Comparison of ENCODE assay signal across 8 mouse cellular contexts in genomic region chr2:166142561-166143112, GRCm38 (mm10). TPM values are rescaled to one million over a fixed set of nuclear protein-coding genes. Genes with fewer than 3 reads are reported as not detected.
DNase-seq lines count a peak whose midpoint lies in the region; ATAC-seq and TF ChIP-seq lines count a peak whose summit lies in the region.

No protein-coding gene starts in this region.

- peaks cover 54% of the 10 kb centered on the region for H3K36me3 ChIP-seq in forebrain, embryonic 10.5 days (replicated peaks)
- H3K36me3 ChIP-seq in forebrain, embryonic 11.5 days (ENCODE audit: control insufficient read depth, insufficient read depth, low read length): peaks cover 2% of the 10 kb centered on the region; the same call in 1 of the 2 replicates
- peaks cover 10% of the 10 kb centered on the region; the same call in 1 of the 2 replicates for H3K36me3 ChIP-seq in ES-E14 (ENCODE audit: control insufficient read depth, insufficient read depth, low read length, poor library complexity, severe bottlenecking)
- no peaks in the 10 kb centered on the region for H3K36me3 ChIP-seq in heart, adult 2 months (ENCODE audit: control insufficient read depth, insufficient read depth, low read length)
- peaks cover 8% of the 10 kb centered on the region; the same call in 1 of the 2 replicates for H3K36me3 ChIP-seq in kidney, embryonic 14.5 days (ENCODE audit: control insufficient read depth, insufficient read depth, low read length)
- H3K36me3 ChIP-seq in midbrain, embryonic 12.5 days: no peaks in the 10 kb centered on the region

- no peak for TF ChIP-seq CTCF in heart, adult 2 months (IDR thresholded peaks at IDR 0.05)

- ATAC-seq in forebrain, embryonic 11.5 days (replicated peaks; ENCODE audit: low FRiP score): no peak
- peak; percentile 29 for ATAC-seq in kidney, embryonic 14.5 days (ENCODE audit: low FRiP score, low TSS enrichment)
- no peak for ATAC-seq in midbrain, embryonic 12.5 days (ENCODE audit: low FRiP score, low read depth)
- no peak for ATAC-seq in monocyte, adult 5-6 weeks (replicated peaks; ENCODE audit: insufficient number of reproducible peaks, low FRiP score, low TSS enrichment, poor library complexity, severe bottlenecking)

- WGBS in forebrain, embryonic 10.5 days: 74% methylated on average over 19 of the region's 19 CpGs
- 70% methylated on average over 19 of the region's 19 CpGs for WGBS in forebrain, embryonic 11.5 days
- 16% methylated on average over 19 of the region's 19 CpGs for WGBS in heart, adult 2 months
- WGBS in kidney, embryonic 14.5 days: 17% methylated on average over 19 of the region's 19 CpGs
- 78% methylated on average over 19 of the region's 19 CpGs for WGBS in midbrain, embryonic 12.5 days

- intact Hi-C loops in heart, adult 2 months (cut with DNase I): no loop called here

- peaks cover 76% of the 10 kb centered on the region for H3K4me1 ChIP-seq in forebrain, embryonic 10.5 days
- peaks cover 4% of the 10 kb centered on the region; the same call in 1 of the 2 replicates for H3K4me1 ChIP-seq in forebrain, embryonic 11.5 days (replicated peaks; ENCODE audit: control insufficient read depth, insufficient read depth, low read length)
- peaks cover 24 to 73% of the 10 kb centered on the region in 2 experiments for H3K4me1 ChIP-seq in ES-E14 (ENCODE audit: control insufficient read depth in 2 of 2, insufficient read depth in 2 of 2, low read length in 2 of 2, poor library complexity in 1 of 2)
- peaks cover 18% of the 10 kb centered on the region for H3K4me1 ChIP-seq in heart, adult 2 months (ENCODE audit: control insufficient read depth, insufficient read depth, low read length)
- H3K4me1 ChIP-seq in kidney, embryonic 14.5 days (ENCODE audit: control insufficient read depth, insufficient read depth, low read length): peaks cover 44% of the 10 kb centered on the region
- H3K4me1 ChIP-seq in midbrain, embryonic 12.5 days: peaks cover 26% of the 10 kb centered on the region

- H3K9ac ChIP-seq in forebrain, embryonic 11.5 days (ENCODE audit: low read length): no peak overlapping the region
- peak overlapping the region; percentile 73 for H3K9ac ChIP-seq in ES-E14 (ENCODE audit: insufficient read depth, low read depth, low read length, poor library complexity, severe bottlenecking)
- H3K9ac ChIP-seq in heart, adult 2 months (ENCODE audit: low read depth, low read length): peak overlapping the region; percentile 11; the same call in 1 of the 2 replicates
- H3K9ac ChIP-seq in kidney, embryonic 14.5 days (ENCODE audit: low read depth, low read length): peak overlapping the region; percentile 44; the same call in 1 of the 2 replicates
- H3K9ac ChIP-seq in midbrain, embryonic 12.5 days (replicated peaks): no peak overlapping the region

- DNase-seq in forebrain, embryonic 10.5 days (ENCODE audit: extremely low spot score, low spot score): no peak
- no peak for DNase-seq in forebrain, embryonic 11.5 days (ENCODE audit: low spot score)
- DNase-seq in ES-E14 (ENCODE audit: low read depth, low spot score): no peak
- peak; percentile 49 to 53 for DNase-seq in heart, adult 2 months
- no peak for DNase-seq in urinary bladder, postnatal 10 days (ENCODE audit: low spot score)

- no peaks in the 10 kb centered on the region for H3K9me3 ChIP-seq in forebrain, embryonic 10.5 days
- H3K9me3 ChIP-seq in forebrain, embryonic 11.5 days (ENCODE audit: control insufficient read depth, low read length): no peaks in the 10 kb centered on the region
- no peaks in the 10 kb centered on the region for H3K9me3 ChIP-seq in ES-E14 (ENCODE audit: control insufficient read depth, insufficient read depth, low read depth, low read length)
- H3K9me3 ChIP-seq in kidney, embryonic 14.5 days (ENCODE audit: control insufficient read depth, low read length): no peaks in the 10 kb centered on the region
- no peaks in the 10 kb centered on the region for H3K9me3 ChIP-seq in midbrain, embryonic 12.5 days

- no peak overlapping the region for H3K4me2 ChIP-seq in forebrain, embryonic 11.5 days (ENCODE audit: low read depth, low read length, severe bottlenecking)
- no peak overlapping the region; the same call in 1 of the 2 replicates for H3K4me2 ChIP-seq in kidney, embryonic 14.5 days (replicated peaks; ENCODE audit: low read depth, low read length)
- no peak overlapping the region for H3K4me2 ChIP-seq in midbrain, embryonic 12.5 days (replicated peaks)

- 0 out of 2 replicates have a peak, but pooled peaks have one; percentile 27 for TF ChIP-seq EP300 in heart, adult 2 months (IDR thresholded peaks at IDR 0.05; ENCODE audit: insufficient read depth, low read depth, low read length)

- peak overlapping the region; percentile 74 for H3K27ac ChIP-seq in forebrain, embryonic 10.5 days
- no peak overlapping the region for H3K27ac ChIP-seq in forebrain, embryonic 11.5 days (ENCODE audit: low read depth, low read length)
- H3K27ac ChIP-seq in ES-E14 (ENCODE audit: insufficient read depth, low read depth, low read length, poor library complexity, severe bottlenecking): peak overlapping the region; percentile 59; the same call in 1 of the 2 replicates
- peak overlapping the region; percentile 44 for H3K27ac ChIP-seq in heart, adult 2 months
- peak overlapping the region; percentile 83 for H3K27ac ChIP-seq in kidney, embryonic 14.5 days (ENCODE audit: low read depth, low read length)
- 0 out of 2 replicates have a peak overlapping the region, but pooled peaks have one; percentile 17 for H3K27ac ChIP-seq in midbrain, embryonic 12.5 days (replicated peaks)

- TF ChIP-seq POLR2A in heart, adult 2 months (IDR thresholded peaks at IDR 0.05; ENCODE audit: insufficient read depth, low read depth, low read length): no peak

- no peak overlapping the region for H3K4me3 ChIP-seq in forebrain, embryonic 10.5 days
- H3K4me3 ChIP-seq in forebrain, embryonic 11.5 days (ENCODE audit: low read depth, low read length): no peak overlapping the region
- peak overlapping the region; percentile 3 to 24; a peak in 3 of 4 replicates for H3K4me3 ChIP-seq in ES-E14 (ENCODE audit: insufficient read depth in 1 of 2, low read depth in 1 of 2, low read length in 2 of 2, poor library complexity in 1 of 2, severe bottlenecking in 1 of 2)
- H3K4me3 ChIP-seq in heart, adult 2 months: no peak overlapping the region
- no peak overlapping the region for H3K4me3 ChIP-seq in kidney, embryonic 14.5 days (ENCODE audit: low read length)
- H3K4me3 ChIP-seq in midbrain, embryonic 12.5 days: no peak overlapping the region

- no peaks in the 10 kb centered on the region; the same call in 1 of the 2 replicates for H3K79me2 ChIP-seq in heart, adult 2 months (replicated peaks; ENCODE audit: control insufficient read depth, insufficient read depth, low read length)

- H3K27me3 ChIP-seq in forebrain, embryonic 10.5 days (ENCODE audit: poor library complexity, severe bottlenecking): no peaks in the 10 kb centered on the region
- H3K27me3 ChIP-seq in forebrain, embryonic 11.5 days (ENCODE audit: control insufficient read depth, insufficient read depth, low read length): no peaks in the 10 kb centered on the region
- no peaks in the 10 kb centered on the region for H3K27me3 ChIP-seq in heart, adult 2 months (ENCODE audit: control insufficient read depth, insufficient read depth, low read length)
- no peaks in the 10 kb centered on the region for H3K27me3 ChIP-seq in kidney, embryonic 14.5 days (ENCODE audit: control insufficient read depth, insufficient read depth, low read length)
- peaks cover 8% of the 10 kb centered on the region; the same call in 1 of the 2 replicates for H3K27me3 ChIP-seq in midbrain, embryonic 12.5 days

- in situ Hi-C loops in ES-E14 (cut with MboI; ENCODE audit: low sequenced_read_pairs in 2 of 2, unreplicated experiment in 2 of 2): no loop called here

TF ChIP-seq in ES-E14, 5 proteins besides CTCF, POLR2A, EP300 and RAD21:
- TF ChIP-seq HCFC1 (IDR thresholded peaks at IDR 0.05; ENCODE audit: borderline replicate concordance, insufficient read depth, low read length): no peak
- no peak for TF ChIP-seq MAFK (IDR thresholded peaks at IDR 0.05; ENCODE audit: insufficient read depth, low read depth, low read length)
- no peak for TF ChIP-seq ZC3H11A (IDR thresholded peaks at IDR 0.05; ENCODE audit: borderline replicate concordance, low read depth, low read length)
- no peak for TF ChIP-seq CHD2 (IDR thresholded peaks at IDR 0.05; ENCODE audit: low read depth, low read length)
- TF ChIP-seq ZNF384 (IDR thresholded peaks at IDR 0.05; ENCODE audit: low read depth, low read length): no peak

RNA-seq across cellular contexts. Expression of gene Sulf2, which starts 12.8 kb away (rescaled TPM):
- polyA plus RNA-seq in forebrain, embryonic 10.5 days (2016; fragmentation: Nextera tagmentation; extraction: Ambion mirVana): 71.1 and 73.6 TPM in 2 replicates
- 97.9 and 102 TPM in 2 replicates for polyA plus RNA-seq in forebrain, embryonic 11.5 days (2014; fragmentation: Nextera tagmentation; extraction: Ambion mirVana)
- 102 and 164 TPM in 2 replicates for total RNA-seq in ES-E14 (2012; rRNA removed)
- total RNA-seq in heart, adult 2 months (2021): 10 to 100 TPM; 38.5 to 43.9 TPM
- polyA plus RNA-seq in heart, adult 2 months (2012; rRNA removed): 51.0 and 75.1 TPM in 2 replicates
- 69.3 and 80.4 TPM in 2 replicates for polyA plus RNA-seq in kidney, embryonic 14.5 days (2014; fragmentation: Nextera tagmentation; extraction: Ambion mirVana)
- 76.1 and 113 TPM in 2 replicates for polyA plus RNA-seq in midbrain, embryonic 12.5 days (2016; fragmentation: Nextera tagmentation; extraction: Ambion mirVana)
- 20.9 to 75.7 TPM (median 27.3 TPM) in 3 replicates for total RNA-seq in monocyte, adult 5-6 weeks (2017)

Comparison
In these comparisons a context has a peak if more than half of its experiments do, and no peak if none do; other contexts are left out.
1. DNase-seq: peak in heart, adult 2 months (2 of 2); none in forebrain, embryonic 10.5 days (single experiment), forebrain, embryonic 11.5 days (single experiment), ES-E14 (single experiment) and urinary bladder, postnatal 10 days (single experiment).
2. H3K4me3 ChIP-seq: peak in ES-E14 (2 of 2); none in forebrain, embryonic 10.5 days (single experiment), forebrain, embryonic 11.5 days (single experiment), heart, adult 2 months (single experiment), kidney, embryonic 14.5 days (single experiment) and midbrain, embryonic 12.5 days (single experiment).
3. H3K9ac ChIP-seq: peak in ES-E14 (single experiment), heart, adult 2 months (single experiment) and kidney, embryonic 14.5 days (single experiment); none in forebrain, embryonic 11.5 days (single experiment) and midbrain, embryonic 12.5 days (single experiment).